Mouse (Mus musculus): ENCODE measurements around the gene Mettl16.

DNA sequence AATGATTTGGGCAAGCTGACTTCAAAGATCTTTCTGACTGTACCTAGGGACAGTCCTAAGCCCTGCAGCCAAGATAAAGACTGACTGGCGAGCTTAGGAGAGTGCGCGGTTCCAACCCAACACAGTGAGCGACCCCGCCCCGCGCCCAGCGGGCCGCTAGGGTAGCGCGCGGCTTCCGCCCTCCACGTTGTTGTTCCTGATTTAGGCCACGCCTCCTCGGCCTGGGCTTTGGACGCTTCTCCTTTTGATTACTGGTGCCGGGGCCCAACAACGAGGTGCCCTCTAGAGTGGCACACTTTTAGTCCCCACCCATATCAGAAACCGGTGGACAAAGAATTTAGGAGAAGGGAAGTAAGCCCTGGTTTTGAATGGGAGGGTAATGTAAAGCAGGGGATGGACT, 59.2 kb downstream of the Mettl16 start:
- TF ChIP-seq CTCF (IDR thresholded peaks at IDR 0.05; ENCODE audit: low read depth) = no peak; the same call in 1 of the 2 replicates
- TF ChIP-seq EP300 (optimal IDR thresholded peaks at IDR 0.05) = no peak

All from stomach, postnatal 0 days (tissue).